Mouse (Mus musculus) left cerebral cortex, postnatal 10 days (tissue): ENCODE results near the gene Dock7. TPM values are rescaled to one million over a fixed set of nuclear protein-coding genes. Genes with fewer than 3 reads are reported as not detected.
A peak's percentile ranks its signal among the peaks of the same experiment; 100 is the strongest.

Experiments used
- DNase-seq, 2 experiments: peaks; one replicate each; pipeline ENCODE4 v3.0.0; 2021 to 2022; ENCODE audit warnings: low spot score in 2 of 2, mixed read lengths in 1 of 2; ENCODE audit errors: extremely low spot score in 1 of 2
- intact Hi-C: fragments of 180-260 bp; cut with DNase I; formaldehyde crosslinking; loops from one replicate; pipeline ENCODE4 v1.15.1; 2025
- total RNA-seq, 2 experiments: library from RNA; stranded (reverse); gene quantifications; 2 replicates each; pipeline ENCODE4 v1.2.3; 2021

Dock7 gene
- total RNA-seq, result 10 to 100 TPM; 62.8 to 70.9 TPM

GRCm38 (mm10) chr4:99120211-99121122 lies at the start of gene Dock7:
TSS of gene Dock7 (minus strand) at chr4:99120915.
- intact Hi-C loops, result loop anchor here (5.0 kb wide), 1 partner anchor 62 kb away; no protein-coding TSS in a partner anchor
- peak; percentile 66 to 89 for DNase-seq

DNA sequence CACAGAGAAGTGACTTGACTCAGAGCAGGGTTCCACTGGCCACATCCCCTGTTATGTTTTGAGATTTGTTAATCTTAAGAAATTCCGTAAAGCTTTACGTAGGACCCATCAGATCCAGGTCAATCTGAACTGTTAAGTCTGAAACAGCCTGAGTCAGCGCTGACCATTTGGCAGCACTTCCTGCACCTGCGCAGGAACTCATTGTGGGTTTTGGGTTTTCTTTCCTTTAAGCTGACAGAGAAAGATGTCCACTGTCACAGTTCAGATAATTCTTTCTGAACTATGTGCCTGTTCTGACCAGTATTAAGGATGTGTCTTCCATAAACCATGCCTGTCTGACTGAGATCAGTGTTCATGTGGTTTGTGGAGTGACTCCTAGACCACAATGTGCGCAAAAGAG lies 48.2 kb upstream of the Dock7 start:
- intact Hi-C loops, result no loop called here

DNA sequence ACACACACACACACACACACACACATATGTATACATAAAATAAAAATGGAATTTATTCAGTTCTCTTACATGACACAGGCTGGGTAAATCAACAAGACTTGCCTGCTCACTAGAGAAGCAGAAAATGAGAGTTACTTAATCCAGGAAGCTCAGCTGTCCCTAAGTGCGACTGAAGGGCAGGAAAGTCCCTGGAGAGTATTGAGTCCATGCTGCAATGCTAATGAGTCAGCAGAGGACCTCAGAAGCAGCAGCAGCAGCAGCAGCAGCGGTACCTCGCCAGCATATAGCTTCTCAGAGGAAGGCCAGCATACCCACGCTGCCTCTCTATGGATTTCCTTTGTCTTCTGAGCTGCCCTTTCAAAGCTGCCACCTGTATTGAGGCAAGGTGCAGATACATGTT lies 42.8 kb upstream of the Dock7 start:
- intact Hi-C loops, result no loop called here
- DNase-seq, result no peak

More for the DNA sequence above, 48.2 kb upstream of the Dock7 start:
- no peak for DNase-seq

DNA sequence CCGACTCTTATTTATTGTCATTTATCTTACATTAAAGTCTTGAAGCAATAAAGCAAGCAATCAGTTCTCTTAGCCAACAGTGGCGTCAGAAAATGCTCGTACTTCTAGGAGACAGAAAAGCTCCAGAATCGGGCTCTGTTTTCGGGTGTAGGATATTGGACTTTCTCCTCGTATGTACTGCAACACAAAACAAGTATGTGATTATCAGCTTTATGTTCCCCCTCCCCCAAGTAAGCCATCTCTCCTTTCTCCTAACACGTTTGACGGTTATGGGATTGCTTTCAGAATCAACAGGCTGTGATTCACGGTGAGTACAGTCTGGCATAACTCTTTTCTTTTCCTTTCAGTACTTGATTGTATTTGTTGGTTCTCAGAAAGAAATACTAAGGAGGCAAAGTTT lies 42.3 kb upstream of the Dock7 start:
- no peak for DNase-seq
- intact Hi-C loops, result no loop called here

GRCm38 (mm10) chr4:99161457-99161971 lies 40.8 kb upstream of the Dock7 start:
- intact Hi-C loops, result no loop called here
- DNase-seq, result no peak

DNA sequence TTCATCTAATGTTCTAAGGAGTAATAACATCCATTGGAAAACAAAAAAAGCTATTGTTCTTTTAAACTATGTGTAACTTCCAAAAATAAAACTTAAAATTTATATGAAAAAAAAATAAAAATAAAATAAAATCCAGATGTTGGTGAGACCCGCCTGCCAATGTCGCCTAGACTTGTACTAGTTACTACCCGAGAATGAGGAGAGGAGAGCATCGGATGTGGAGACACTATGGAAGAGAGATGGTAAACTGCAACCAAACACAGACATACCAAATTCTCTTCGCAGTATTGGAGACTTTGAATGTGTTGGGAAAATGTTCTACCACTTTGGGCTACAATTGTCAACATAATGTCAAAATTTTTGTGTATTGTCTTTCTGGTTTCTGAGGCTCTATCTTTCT lies 40.2 kb upstream of the Dock7 start:
- intact Hi-C loops, result no loop called here
- DNase-seq, result no peak

DNA sequence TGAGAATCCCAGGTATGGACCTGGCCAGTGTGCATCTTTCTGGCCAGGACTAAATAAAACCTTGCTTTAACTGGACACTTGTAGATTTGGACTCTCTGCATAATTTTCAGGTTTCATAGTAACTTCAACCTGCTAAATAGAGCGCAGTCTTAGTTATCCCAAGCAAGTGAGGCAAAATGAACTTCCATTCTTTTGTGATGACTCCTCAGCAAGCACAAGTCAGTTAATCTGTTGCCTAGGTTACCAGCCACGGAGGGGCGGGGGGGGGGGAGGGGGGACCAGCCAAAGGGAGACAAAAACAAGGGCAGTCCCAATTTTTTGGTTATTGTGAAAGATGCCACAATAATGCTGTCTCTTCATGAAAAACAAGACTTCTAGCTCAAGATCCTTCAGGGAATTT lies 39.7 kb upstream of the Dock7 start:
- no peak for DNase-seq
- intact Hi-C loops, result no loop called here

- DNase-seq, result no peak
- intact Hi-C loops, result no loop called here
Observed at GRCm38 (mm10) chr4:99158495-99158894, 37.8 kb upstream of the Dock7 start.

- no peak for DNase-seq
- intact Hi-C loops, result no loop called here
Observed at GRCm38 (mm10) chr4:99156641-99157307, 36.1 kb upstream of the Dock7 start.

DNA sequence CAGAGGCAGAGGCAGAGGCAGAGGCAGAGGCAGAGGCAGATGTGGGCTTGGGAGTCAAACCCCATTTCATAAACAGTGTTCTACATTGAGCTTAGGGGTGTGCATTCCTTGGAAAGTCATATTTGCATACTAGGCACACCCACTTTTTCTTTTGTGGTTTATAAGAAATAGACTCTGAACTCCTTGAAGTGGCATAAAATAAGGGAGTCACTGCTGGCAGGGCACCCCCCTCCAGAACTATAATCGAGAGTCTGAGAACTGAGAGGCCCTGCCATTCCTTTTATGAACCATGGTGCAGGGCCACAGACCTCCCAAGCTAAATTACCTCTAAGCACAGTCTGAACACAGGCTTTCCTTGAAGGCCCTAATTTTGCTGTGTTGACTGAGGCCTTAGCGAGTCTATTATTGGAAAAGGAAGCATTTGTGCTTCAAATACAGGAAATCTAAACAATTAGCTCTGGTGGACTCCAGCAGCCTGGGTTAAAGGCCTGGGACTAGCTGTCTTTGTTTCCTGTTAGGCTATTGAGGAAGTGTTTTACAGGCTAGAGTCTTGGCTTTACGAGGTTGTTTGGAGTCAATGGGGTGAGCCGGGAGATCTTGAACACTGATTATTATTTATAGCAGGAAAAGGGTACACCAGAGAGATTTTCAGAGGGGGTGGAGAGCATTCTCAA lies 31.3 kb upstream of the Dock7 start:
- intact Hi-C loops, result no loop called here
- DNase-seq, result no peak

GRCm38 (mm10) chr4:99151434-99151833 lies 30.7 kb upstream of the Dock7 start:
- no peak for DNase-seq
- intact Hi-C loops, result no loop called here

DNA sequence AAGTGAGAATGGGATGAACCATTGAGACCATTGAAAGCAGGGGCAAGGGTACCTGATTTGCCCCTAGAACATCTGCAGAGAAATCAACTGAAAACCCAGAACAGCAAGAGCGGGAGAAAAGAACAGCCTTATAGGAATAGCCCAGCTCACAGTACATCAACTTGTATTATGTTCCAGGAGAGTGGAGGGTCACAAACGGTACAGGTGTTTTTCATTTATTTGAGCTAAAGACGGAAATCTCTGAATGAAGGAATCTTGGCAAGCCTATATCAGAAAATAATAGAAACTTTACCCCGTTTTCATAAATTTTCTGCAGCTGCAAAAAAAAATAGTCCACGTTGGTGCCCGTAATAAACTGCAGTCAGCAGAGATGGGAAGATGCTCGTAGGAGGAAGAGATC lies 22.6 kb upstream of the Dock7 start:
- intact Hi-C loops, result no loop called here

DNA sequence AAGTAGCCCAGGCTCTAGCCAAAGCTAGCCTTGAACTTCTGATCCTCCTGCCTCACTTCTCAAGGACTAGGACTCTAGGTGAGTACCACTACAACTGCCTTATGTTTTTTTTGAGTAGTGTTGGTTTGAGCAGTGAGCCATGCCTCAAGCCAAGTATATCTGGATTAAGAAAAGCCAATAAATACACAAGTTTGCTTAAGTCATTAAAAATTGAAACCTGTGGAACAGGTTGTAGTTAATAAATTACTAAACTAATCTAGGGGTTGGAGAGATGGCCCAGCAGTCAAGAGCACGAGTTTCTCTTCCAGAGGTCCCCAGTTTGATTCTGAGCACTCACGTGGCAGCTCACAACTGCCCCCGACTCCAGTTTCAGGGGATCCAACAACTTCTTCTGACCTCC lies 20.9 kb upstream of the Dock7 start:
- intact Hi-C loops, result no loop called here
- DNase-seq, result no peak

More for the DNA sequence above, 22.6 kb upstream of the Dock7 start:
- DNase-seq, result no peak

DNA sequence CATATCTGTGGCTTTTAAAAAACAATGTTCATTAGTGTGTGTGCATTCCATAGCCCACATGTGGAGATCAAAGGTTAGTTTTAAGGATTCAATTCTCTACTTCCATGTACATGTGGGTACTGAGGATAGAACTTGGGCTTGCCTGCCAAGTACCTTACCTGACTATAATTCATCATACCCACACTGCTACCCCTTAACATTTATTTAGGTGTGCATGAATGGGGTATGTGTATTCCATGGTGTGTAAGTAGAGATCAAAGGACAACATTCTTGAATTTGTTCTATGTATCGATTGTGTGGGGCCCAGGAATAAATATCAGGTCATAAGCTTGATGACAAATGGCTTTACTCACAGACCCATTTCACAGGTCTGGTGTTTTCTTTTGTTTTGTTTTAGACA lies 20.5 kb upstream of the Dock7 start:
- no peak for DNase-seq
- intact Hi-C loops, result no loop called here

- intact Hi-C loops, result no loop called here
- DNase-seq, result no peak
Observed at GRCm38 (mm10) chr4:99137986-99138641, 17.4 kb upstream of the Dock7 start.

DNA sequence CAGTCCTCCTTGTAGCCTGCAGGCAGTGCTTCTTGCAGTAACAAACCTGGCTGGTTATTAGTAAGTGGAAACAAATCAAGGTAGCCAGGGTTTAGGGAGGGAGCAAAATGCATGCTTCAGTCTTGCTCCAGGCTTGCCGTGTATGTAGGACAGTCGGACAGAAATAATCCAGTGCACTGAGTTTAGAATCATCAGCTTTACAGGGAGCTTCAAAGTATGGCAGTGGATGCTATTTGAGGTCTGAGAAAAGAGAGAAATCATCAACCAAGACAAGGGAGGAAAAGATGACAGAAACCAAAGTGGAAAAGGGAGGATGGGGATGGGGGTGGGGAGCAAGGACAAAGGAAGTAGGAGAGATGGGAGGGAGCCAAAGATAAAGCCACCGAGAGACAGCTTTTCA lies 13.8 kb upstream of the Dock7 start:
- no peak for DNase-seq
- intact Hi-C loops, result no loop called here

GRCm38 (mm10) chr4:99133326-99133725 lies 12.6 kb upstream of the Dock7 start:
- no peak for DNase-seq
- intact Hi-C loops, result no loop called here

DNA sequence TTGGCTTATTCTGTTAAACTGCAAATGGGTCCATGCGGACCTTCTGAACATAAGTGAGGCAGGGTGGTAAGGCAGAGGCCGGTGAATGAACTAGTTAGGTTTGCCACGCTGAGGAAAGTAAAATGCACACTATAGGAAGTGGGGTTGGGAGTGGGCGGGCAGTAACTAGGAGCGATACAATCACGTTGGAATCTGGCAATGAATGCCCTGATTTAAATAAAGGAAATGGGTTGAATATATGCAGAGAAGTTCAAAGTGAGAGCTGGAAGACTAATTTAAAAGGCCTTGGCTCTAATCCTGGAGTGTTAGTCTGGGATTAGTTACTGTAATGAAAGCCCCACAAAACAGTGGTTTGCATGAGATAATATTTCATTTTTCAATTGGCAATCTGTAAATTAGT lies 12.0 kb upstream of the Dock7 start:
- intact Hi-C loops, result no loop called here
- no peak for DNase-seq

DNA sequence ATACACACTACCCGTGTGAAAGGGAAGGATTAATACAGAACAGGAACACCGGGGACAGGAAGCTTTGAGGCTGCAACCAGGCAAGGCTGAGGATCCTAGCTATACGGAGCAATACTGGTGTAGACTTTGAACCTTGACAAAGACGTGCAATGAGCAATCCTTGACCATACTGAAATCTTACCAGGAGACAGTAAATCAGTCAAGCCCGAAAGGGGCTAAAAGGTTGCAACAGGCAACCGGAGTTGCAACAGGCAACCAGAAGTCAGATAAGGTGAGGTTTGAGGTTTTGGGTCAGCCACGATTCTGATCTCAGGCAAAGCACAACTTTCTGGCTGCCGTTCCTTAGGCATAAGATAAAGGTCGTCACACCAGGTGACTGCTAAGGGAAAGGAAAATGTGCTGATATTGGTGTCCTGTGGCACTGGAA lies 10.5 kb upstream of the Dock7 start:
- intact Hi-C loops, result no loop called here
- no peak for DNase-seq
